Mouse (Mus musculus): ENCODE measurements around the gene Opalin. TPM values are rescaled to one million over a fixed set of nuclear protein-coding genes. Genes with fewer than 3 reads are reported as not detected.
A peak's percentile ranks its signal among the peaks of the same experiment; 100 is the strongest.

Gene Opalin
- polyA plus RNA-seq, 1 experiment: not detected

DNA sequence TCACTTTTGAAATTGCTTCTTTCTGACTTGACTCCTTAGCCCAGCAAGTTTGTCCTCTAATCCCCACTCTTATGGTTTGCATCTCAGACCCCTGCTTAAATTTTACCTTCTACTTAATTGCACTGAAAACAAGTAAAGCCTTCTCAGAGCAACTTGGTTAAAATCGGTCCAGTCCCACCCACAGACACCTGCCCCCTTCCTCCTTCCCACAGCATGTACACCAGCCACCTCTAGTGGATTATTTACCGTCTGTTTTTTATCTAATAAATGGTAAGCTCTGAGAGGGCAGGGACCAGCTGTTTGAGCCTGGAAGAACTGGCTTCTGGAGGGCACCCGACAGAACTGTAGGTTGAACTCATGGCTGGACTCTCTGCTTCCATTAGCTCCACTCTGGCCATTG is 56.4 kb downstream of the Opalin start:
- Histone ChIP-seq H3K4me1 (ENCODE audit: control insufficient read depth, insufficient read depth, low read length) (peaks cover 4% of the 10 kb centered on the region; the same call in 1 of the 2 replicates), H3K4me3 (ENCODE audit: insufficient read depth, low read depth, low read length) (no peak overlapping the region), H3K36me3 (ENCODE audit: control insufficient read depth, insufficient read depth, low read length) (no peaks in the 10 kb centered on the region), H3K27me3 (replicated peaks; ENCODE audit: control insufficient read depth, insufficient read depth, low read length) (no peaks in the 10 kb centered on the region), H3K27ac (ENCODE audit: insufficient read depth, low read depth, low read length) (no peak overlapping the region)
- TF ChIP-seq CTCF (conservative IDR thresholded peaks at IDR 0.05; ENCODE audit: insufficient read depth, insufficient read length, low read depth, low read length) (no peak), POLR2A (IDR thresholded peaks at IDR 0.05; ENCODE audit: low read depth, low read length) (no peak)
- DNase-seq: no peak
- 56% methylated on average over 3 of the region's 3 CpGs for WGBS

DNA sequence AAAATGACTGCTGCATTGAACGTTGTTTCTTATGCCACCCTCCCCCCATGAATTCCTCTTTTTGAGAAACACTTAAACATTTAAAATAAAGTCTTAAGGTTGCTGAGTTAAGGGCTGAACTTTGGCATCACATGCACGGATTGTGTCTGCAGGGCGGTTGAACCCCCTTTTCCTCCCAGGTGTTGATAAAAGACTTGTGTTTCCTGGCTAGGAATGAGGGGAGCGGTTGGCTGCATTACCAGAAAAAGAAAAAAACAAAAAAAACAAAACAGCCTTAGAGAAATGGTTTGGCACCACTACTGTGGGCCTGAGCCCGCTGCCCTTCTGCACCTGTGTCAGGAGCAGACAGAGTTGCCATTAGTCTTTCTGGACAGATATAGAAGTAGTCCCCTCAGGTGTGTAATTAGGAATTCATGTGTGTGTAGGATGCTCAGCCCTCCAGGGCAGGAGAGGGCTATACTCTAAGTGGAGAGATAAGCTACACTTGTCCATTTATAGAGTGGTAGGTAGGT is 57.7 kb downstream of the Opalin start:
- Histone ChIP-seq H3K4me3 (ENCODE audit: insufficient read depth, low read depth, low read length) (no peak overlapping the region), H3K36me3 (ENCODE audit: control insufficient read depth, insufficient read depth, low read length) (no peaks in the 10 kb centered on the region), H3K27me3 (replicated peaks; ENCODE audit: control insufficient read depth, insufficient read depth, low read length) (no peaks in the 10 kb centered on the region), H3K4me1 (ENCODE audit: control insufficient read depth, insufficient read depth, low read length) (peaks cover 4% of the 10 kb centered on the region; the same call in 1 of the 2 replicates), H3K27ac (ENCODE audit: insufficient read depth, low read depth, low read length) (no peak overlapping the region)
- TF ChIP-seq POLR2A (IDR thresholded peaks at IDR 0.05; ENCODE audit: low read depth, low read length) (no peak), CTCF (conservative IDR thresholded peaks at IDR 0.05; ENCODE audit: insufficient read depth, insufficient read length, low read depth, low read length) (no peak)
- DNase-seq: no peak
- 68% methylated on average over 5 of the region's 5 CpGs for WGBS

DNA sequence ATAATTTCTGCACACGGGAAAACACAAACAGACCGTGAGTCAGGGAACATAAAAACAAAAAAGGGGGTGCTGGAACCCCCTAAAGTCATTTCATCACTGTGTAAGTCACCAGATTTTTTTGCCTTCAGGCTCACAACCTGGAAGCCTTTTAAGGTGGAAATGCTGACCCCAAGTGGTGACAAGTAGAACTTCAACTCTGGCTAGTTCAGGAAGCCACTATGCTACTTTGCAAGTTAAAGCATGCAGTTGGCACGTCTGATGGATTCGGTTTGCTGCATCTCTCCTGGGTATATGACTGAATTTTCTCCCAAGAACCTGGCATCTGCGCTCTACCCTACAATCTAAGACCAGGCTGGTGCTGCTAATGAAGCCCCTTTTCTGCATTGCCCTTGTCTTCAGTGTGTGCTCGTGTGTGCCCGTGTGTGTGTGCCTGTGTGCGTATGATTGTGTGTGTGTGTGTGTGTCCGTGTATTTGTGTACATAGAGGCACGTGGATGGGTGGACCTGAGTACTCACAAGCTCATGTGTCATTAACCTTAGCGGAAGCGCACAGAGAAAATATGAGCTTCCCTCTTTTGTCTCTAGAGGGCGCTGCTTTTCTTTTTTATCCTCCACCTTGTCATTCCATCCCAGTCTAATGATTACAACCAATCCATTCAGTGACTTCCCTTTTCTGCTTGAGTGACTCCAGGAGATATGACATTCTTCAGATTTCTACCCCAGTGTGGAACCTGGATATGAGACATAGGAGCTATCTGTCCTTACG is 60.8 kb downstream of the Opalin start:
- H3K27ac ChIP-seq (ENCODE audit: insufficient read depth, low read depth, low read length): no peak overlapping the region
- peak; percentile 66 for DNase-seq
- TF ChIP-seq CTCF (conservative IDR thresholded peaks at IDR 0.05; ENCODE audit: insufficient read depth, insufficient read length, low read depth, low read length) (peak; percentile 51), POLR2A (IDR thresholded peaks at IDR 0.05; ENCODE audit: low read depth, low read length) (no peak)
- no peaks in the 10 kb centered on the region for H3K36me3 ChIP-seq (ENCODE audit: control insufficient read depth, insufficient read depth, low read length)
- WGBS: 15% methylated on average over 14 of the region's 14 CpGs
- H3K27me3 ChIP-seq (replicated peaks; ENCODE audit: control insufficient read depth, insufficient read depth, low read length): no peaks in the 10 kb centered on the region
- peaks cover 4% of the 10 kb centered on the region; the same call in 1 of the 2 replicates for H3K4me1 ChIP-seq (ENCODE audit: control insufficient read depth, insufficient read depth, low read length)
- no peak overlapping the region for H3K4me3 ChIP-seq (ENCODE audit: insufficient read depth, low read depth, low read length)

- H3K27ac ChIP-seq (ENCODE audit: insufficient read depth, low read depth, low read length): no peak overlapping the region
- H3K4me1 ChIP-seq (ENCODE audit: control insufficient read depth, insufficient read depth, low read length): peaks cover 4% of the 10 kb centered on the region; the same call in 1 of the 2 replicates
- no peak for DNase-seq
These were observed 62.9 kb downstream of the Opalin start for GRCm38 (mm10) chr19:41014003-41014402.

DNA sequence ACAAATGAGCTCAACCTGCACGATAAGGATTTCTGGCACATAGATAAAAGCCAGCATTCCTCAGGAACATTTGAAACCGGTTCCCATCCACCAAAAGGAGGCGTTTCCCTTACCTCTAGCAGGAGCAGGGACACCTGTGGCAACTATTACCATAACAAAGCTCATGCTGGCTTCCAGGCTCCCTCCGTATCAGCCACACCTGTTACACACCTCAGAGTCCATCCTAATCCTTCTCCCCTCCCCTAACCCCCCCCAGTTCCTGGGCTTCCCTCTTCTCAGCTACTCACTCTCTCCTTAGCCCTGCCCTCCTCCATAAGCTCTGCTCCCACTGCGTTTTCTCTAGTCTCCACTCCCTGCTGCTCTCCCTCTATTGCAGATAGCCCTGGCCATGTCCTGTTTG is 63.3 kb downstream of the Opalin start:
- H3K36me3 ChIP-seq (ENCODE audit: control insufficient read depth, insufficient read depth, low read length): no peaks in the 10 kb centered on the region
- H3K27ac ChIP-seq (ENCODE audit: insufficient read depth, low read depth, low read length): no peak overlapping the region
- peaks cover 4% of the 10 kb centered on the region; the same call in 1 of the 2 replicates for H3K4me1 ChIP-seq (ENCODE audit: control insufficient read depth, insufficient read depth, low read length)
- WGBS: 11% methylated on average over 5 of the region's 5 CpGs
- H3K4me3 ChIP-seq (ENCODE audit: insufficient read depth, low read depth, low read length): no peak overlapping the region
- TF ChIP-seq POLR2A (IDR thresholded peaks at IDR 0.05; ENCODE audit: low read depth, low read length): no peak
- TF ChIP-seq CTCF (conservative IDR thresholded peaks at IDR 0.05; ENCODE audit: insufficient read depth, insufficient read length, low read depth, low read length): no peak
- H3K27me3 ChIP-seq (replicated peaks; ENCODE audit: control insufficient read depth, insufficient read depth, low read length): no peaks in the 10 kb centered on the region
- DNase-seq: no peak

More at GRCm38 (mm10) chr19:41014003-41014402, 62.9 kb downstream of the Opalin start:
- WGBS: 44% methylated on average over 9 of the region's 9 CpGs
- TF ChIP-seq CTCF (conservative IDR thresholded peaks at IDR 0.05; ENCODE audit: insufficient read depth, insufficient read length, low read depth, low read length) (no peak), POLR2A (IDR thresholded peaks at IDR 0.05; ENCODE audit: low read depth, low read length) (no peak)
- no peak overlapping the region for H3K4me3 ChIP-seq (ENCODE audit: insufficient read depth, low read depth, low read length)
- H3K36me3 ChIP-seq (ENCODE audit: control insufficient read depth, insufficient read depth, low read length): no peaks in the 10 kb centered on the region
- H3K27me3 ChIP-seq (replicated peaks; ENCODE audit: control insufficient read depth, insufficient read depth, low read length): no peaks in the 10 kb centered on the region

Other genes starting within 250 kb of the Opalin start
- 3.1 and 3.8 TPM in 2 replicates for gene Ccnj, start 245.8 kb downstream of the Opalin start, polyA plus RNA-seq (2012; rRNA removed)
- 0.79 and 1.5 TPM in 2 replicates for gene Zfp518a, start 182.4 kb downstream of the Opalin start, polyA plus RNA-seq (2012; rRNA removed)
- 13.1 and 16.5 TPM in 2 replicates for gene Blnk, start 82.6 kb downstream of the Opalin start, polyA plus RNA-seq (2012; rRNA removed)
- 0.08 TPM in 1 of 2 replicates, not detected in the other for gene Dntt, start 47.8 kb downstream of the Opalin start, polyA plus RNA-seq (2012; rRNA removed)
- 0.03 TPM in 1 of 2 replicates, not detected in the other for gene Tll2, start 129.7 kb upstream of the Opalin start, polyA plus RNA-seq (2012; rRNA removed)
- gene Tm9sf3, start 186.9 kb upstream of the Opalin start, polyA plus RNA-seq (2012; rRNA removed): 63.2 and 80.6 TPM in 2 replicates

Data from kidney, adult 2 months (tissue).